Mouse (Mus musculus) retina, postnatal 1 day (tissue): Measurements from ENCODE around the gene Unc5cl.
"Not testable (repeated sequence)": the region's sequence is repeated elsewhere in the genome, so short reads cannot be mapped to it uniquely, and the experiment has no call there.

ENCODE experiments used
- DNase-seq: peaks from one replicate; pipeline ENCODE4 v3.0.0-alpha.2; 2012

Gene Unc5cl

DNA sequence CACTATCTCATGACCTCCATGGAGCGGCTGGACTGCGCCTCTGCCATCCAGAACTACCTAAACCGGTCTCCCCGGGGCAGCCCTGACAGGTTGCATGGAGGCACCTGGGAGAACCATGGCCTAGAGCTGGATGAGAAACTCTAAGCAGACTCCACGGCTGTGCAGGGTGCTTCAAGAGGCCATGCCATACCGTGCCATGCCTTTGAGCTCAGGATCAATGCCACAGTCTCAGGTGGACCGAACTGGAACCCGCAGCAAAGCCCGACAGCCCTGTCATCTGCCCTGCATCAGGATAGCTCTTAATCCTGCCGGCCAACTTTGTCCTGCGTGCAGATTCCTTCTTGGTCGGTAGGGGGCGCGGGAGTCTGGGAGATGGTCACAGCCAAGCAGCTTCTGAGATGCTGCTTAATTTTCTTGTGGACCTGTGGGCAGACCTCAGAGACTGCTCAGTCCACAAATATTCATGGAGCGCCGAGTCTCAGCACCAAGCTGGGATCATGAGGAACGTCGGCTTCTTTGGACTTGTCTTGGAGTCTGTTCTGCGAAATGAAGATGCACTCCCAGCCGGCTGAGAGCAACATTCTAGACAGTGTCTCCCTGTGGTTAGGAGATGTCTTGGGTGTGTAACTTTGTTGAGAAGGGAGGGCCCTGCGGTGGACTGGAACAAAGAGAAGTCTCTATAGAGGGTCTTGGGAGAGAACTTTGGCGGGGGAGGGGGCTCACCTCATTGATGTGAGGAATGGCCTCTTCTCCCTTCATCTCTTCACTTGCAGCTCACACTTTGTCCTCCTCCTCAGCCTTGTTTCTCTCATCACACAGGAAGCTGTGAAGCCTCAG is 12.9 kb downstream of the Unc5cl start:
- peak; percentile 83 for DNase-seq

DNA sequence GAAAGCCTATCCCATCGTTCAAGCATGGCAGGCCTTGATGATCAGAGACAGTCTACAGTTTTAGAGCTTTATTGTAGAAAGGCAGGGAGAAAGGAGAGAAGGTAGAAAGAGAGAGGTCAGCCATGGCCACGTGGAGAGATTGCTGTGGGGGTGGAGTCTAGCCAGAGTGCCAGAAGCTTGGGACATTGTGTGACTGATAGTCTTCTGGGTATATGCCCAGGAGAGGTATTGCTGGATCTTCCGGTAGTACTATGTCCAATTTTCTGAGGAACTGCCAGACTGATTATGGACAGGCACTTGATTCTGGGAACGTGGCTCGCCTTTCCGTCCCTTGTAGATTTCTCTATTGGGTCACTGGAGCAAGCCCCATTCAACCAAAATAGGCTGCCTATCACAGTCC is 19.6 kb downstream of the Unc5cl start:
- not testable (repeated sequence) for DNase-seq

DNA sequence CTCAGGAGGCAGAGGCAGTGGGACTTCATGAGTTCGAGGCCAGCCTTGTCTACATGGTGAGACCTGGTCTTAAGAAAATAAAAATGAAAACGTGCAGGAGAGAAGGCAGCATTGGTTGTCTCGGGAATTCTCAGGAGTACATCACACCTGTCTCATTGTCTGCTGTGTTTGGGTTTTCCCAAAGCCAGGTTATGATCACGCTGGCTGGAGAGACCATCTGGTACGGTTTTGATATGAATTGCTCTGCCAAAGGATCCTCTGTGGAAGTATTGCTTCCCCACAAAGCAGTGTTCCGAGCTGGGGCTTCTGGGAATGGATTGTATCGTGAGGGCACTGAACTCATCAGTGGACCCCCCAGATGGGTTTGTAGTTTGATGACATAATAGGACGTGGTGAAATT is 20.7 kb downstream of the Unc5cl start:
- DNase-seq, result no peak

DNA sequence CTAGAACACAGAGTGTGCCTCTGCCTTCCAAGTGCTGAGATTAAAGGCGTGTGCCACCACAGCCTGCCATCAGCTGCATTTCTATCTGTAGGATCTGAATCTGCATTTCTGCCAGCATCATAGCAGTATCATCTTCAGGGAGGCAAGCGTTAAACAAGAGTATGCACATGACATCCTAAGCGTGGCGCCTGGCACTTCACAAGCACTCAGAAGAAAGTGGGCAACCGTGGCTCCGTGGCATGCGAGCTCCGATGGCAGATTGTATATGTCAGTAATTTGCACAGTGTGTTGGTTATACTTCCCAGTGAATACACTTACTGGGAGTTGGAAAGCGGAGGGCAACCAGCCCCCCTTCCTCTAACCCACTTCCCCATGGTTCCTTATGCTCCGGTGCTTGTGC is 25.3 kb downstream of the Unc5cl start:
- no peak for DNase-seq

DNA sequence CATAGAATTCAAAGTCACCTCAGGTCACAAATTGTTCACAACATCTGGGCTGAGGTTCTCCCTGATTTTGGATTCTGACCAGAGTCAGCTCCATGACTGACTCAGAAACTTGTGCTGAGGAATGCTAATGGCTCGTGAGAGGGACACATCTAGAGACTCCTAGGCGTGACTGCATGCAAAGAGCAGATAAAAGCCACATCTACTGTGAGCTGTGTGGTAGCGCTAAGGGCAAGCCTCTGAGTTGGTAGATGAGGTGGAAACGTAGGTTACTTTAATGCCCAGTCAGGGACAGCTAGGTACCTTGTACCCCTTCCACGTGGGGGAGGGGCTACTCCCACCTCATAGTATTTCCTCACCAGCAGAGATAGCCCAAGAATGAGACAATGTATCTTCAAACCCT is 29.1 kb downstream of the Unc5cl start:
- no peak for DNase-seq

DNA sequence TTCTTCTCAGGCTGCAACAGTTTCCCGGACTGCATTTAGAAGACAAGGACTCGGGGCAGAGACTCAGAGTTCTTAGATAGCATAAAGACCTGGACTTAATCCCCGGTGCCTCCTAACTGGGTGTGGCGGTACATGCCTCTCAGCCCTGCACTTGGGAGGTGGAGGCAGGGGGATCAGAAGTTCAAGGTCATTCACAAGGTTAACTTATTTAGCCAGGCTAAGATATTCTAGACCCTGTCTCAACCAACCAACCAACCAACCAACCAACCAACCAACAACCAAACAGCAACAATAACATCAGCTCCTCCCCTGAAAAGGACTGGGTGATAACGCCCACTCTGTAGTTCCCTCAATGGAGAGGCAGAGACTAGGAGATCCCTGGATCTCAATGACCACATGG is 29.5 kb downstream of the Unc5cl start:
- no peak for DNase-seq

DNA sequence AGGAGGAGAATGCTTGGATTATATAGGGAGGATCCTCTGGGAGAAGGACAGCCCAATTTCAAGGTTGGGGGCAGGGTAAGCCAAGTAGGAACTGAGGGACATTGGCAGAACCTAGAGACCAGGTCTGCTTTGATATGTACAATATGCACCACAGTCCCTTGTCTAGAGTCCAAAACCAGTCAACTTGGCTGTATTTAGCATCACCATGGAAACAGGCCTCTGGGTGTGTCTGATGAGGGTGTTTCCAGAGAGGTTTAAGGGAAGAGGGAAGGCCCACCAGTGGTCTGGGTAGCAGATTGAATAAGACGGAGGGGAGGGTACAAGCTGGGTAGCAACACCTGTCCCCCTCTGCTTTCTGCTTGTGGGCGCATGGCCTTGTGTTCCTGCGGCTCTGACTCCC is 34.8 kb downstream of the Unc5cl start:
- no peak for DNase-seq

DNA sequence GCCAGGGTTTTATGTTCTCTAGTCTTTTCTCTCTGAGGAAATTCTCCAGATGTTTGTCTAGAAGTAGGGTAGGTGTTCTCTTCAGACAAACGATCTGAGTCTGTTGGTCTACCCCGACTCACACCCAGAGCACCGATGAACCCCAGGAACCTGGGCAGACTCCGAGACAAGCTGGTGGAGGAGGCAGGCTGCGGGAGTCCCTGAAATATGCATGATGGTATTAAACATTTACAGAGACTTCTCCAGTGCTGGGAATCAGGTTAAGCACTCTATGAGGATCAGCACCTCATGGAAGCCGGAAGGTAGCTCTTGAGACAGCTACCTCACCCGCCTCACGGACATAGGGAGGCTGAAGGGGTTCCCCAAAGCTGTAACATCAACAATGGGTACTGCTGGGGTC is 37.9 kb downstream of the Unc5cl start:
- no peak for DNase-seq

DNA sequence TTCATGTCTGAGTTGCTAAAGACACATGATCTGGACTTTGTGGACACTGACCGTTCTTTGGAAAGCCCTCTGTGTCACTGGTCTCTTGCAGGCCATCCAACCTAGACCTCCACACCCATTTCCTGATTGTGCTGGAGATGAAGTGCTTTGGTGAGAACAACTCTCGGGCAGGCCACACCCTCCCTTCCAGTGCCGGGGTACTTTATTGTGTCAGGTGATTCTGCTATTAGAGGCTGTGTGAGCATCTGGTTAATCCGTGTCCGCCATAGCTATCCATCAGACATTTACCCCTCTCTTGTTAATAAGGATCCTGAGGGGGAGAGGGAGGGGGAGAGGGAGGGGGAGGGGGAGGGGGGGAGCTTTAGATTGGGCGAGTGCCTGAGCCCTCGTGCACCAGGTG is 38.9 kb downstream of the Unc5cl start:
- DNase-seq, result no peak

DNA sequence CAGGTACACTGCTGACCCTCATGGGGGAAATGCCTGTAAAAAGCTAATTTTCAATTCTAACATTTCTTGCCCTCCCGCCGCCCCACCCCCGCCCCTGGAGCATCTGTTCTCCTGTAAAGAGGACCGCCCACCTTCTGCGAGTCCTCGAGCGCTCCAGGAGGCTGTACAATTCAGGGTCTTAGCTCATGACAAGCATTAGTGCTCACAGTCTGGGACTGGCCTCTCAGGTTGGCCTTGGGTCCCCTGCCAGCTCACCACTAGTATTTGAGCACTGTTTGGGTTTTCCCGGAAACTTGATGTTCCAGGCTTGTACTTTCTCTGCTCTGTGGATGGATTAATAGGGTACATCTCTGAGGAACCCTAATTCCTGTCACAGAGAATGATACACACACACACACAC is 39.3 kb downstream of the Unc5cl start:
- DNase-seq, result no peak

DNA sequence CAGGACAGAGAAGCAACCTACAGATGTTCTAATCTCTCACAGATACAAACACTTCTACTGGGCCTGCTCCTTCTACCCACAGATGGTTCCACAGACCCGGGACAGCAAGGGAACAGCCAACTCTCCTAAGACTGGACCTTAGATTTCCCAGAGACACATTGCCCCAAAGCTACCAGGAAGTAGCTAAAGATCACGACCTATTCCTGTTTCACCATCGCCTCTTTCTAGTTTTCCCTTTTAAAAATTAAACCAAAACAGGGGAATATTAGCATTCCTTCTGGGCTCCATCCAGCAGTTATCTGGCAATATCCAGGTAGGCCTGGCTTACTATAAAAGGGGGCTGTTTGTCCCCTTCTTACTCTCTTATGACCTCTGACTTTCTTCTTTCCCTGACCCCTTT is 43.3 kb downstream of the Unc5cl start:
- DNase-seq, result no peak

DNA sequence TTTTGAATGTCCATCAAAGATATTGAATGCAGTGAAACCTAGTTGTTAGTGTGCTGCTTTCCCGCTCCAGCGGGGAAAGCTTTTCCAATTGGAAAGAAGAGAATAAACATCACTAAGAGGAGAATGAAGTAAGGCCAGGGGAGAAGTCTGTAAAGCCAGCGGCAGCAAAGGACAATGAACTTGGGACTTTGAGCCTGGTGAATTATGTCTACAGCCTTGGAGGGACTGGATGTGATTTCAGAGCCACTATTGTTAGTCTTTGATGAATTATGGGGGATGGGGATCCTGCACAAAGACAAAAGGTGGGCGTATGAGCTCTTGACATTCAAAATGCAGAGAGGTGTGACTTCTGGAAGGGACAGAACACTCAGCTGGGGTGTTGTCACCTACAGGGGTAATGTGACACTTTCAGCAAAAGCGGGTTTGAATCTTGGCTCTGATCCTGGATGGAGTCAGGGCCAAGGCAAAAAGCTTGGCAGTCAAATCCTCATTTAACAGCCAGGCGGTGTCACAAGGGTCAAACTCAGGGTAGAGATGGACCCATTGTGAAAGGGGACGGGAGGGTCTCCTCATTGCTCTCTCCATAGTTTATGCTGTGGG is 46.2 kb downstream of the Unc5cl start:
- no peak for DNase-seq

DNA sequence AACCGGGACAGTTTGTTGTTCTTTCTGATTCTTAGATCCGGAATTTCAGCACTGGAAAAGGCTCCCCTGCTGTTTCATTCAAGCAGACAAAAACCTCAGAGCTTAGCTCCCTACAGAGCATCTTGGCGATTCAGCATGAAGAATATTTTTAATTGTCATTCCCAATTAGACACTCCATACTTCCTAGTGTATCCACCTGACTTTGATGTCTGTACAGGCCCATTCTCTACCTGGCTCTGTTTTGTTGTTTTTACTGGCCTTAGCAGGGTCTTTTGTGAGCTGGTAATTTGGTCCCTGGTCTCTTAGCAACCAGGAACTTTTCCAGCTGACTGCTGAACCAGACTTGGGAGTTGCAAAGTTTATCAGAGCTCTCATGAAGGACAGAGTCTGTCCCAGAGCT is 50.3 kb downstream of the Unc5cl start:
- peak; percentile 51 for DNase-seq

DNA sequence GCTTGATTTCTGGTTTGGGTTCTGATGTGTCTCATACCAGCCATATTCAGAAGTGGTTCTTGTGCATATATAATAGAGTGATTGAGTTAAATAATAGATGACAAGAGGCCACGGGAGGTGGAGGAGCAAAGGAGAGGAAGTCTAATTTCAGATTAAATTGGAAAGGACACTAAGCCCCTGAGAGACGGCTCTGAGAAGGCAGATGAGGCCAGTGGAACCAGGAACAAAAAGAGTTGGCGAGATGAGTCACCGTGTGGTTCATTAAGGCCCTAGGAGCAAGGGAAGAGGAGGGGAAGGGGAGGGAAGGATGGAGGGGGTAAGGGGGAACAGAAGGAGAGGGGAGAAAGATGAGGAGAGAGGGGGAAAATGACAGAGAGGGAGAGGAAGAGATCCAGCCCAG is 52.3 kb downstream of the Unc5cl start:
- DNase-seq, result peak; percentile 64

DNA sequence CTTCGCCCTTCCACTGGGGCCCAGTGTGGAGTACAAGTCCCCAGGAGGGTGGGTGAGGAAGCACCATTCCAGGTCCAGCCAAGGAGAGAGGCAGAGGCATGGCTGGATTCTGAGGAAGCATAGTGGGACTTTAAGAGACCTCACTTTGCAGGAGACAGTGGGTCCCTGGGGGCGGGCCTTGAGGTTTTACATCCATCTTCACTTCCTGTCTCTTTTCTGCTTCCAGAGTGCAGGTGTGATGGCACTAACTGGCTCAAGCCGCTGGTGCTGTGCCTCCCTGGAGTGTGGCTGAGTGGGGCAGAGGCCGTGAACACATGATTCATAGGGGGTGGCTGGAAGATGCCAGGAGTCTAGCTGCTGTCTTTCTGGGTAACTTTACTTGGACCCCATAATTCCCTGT is 54.9 kb downstream of the Unc5cl start:
- no peak for DNase-seq

DNA sequence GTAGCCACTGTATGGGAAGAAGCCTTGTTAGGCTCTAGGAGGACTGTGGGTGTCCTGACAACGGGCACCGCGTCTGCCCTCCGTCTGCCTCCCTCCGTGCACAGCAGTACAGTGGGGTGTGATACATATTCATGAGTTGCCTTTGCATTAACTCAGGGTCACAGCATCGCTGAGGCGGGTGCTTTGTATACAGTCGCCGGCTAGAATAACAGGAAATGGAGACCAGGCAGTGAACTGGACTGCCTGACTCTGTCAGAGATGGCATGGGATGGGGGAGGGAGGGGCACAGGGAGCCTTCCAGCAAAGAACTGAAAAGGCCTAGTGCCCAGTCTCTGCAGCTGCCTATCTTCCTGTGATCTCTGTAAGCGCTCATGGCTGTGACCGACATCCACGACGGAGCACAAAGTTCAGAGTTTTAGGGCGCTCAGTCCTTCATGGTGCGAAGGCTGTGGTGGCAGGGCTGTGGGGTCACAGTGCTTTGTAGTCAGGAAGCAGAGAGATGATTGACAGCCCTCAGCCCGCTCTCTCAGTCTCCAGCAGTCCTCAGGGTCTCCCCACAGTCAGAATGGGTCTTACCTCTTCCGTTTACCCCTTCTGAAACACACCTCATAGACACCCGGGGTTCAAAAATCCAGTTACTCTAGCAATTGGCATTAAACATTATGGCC is 58.0 kb downstream of the Unc5cl start:
- DNase-seq, result peak; percentile 86

DNA sequence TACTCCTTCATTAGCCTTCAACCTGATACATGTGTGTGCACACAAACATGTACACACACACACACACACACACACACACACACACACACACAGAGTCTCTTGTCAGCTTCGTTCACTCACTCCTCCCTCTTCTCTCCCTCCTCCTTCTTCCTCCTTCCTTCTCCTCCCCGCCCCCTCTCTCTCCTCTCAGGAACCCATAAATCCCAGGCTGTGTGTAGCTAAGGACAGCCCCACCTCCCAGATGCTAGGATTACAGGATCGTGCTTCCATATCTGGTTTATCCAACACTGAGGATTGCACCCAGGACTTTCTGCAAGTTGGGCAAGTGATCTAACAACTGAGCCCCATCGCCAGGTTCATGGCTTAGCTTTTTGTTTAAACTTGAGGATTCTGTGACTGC is 59.9 kb downstream of the Unc5cl start:
- DNase-seq, result no peak

DNA sequence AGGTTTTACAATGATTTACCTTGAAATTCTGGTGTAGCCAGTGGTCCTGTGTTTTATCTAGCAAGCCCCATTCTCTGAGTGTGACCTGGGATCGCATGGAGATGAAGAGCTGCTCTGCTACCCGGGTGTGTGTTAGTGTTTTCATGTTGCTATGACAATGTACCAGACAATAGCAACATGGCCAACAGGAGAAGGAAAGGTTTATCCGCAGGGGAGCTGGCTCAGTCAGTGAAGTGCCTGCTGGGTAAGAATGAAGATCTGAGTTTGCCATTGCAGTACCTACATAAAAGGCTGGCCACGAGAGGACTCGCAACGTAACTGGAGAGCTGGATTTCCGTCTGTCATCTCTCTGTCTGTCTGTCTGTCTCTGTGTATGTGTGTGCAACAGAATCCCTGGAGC is 64.3 kb downstream of the Unc5cl start:
- DNase-seq, result no peak

DNA sequence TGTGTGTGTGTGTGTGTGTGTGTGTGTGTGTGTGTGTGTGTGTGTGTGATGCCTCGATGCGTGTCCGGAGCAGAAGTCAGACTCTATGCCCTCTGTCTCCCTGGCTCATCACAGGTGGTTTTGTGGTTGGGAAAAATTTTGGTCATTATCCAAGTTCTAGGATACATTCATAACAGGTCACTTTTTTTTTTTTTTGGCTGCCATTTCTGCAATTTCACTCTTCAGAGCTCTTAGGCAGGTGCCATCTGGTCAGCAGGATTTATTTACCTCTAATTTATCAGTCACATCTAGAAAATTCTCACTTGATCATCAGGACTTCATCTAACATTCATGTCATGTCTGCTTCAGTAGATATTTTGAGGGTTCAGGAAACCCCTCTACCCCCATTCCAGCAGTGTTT is 65.7 kb downstream of the Unc5cl start:
- no peak for DNase-seq

DNA sequence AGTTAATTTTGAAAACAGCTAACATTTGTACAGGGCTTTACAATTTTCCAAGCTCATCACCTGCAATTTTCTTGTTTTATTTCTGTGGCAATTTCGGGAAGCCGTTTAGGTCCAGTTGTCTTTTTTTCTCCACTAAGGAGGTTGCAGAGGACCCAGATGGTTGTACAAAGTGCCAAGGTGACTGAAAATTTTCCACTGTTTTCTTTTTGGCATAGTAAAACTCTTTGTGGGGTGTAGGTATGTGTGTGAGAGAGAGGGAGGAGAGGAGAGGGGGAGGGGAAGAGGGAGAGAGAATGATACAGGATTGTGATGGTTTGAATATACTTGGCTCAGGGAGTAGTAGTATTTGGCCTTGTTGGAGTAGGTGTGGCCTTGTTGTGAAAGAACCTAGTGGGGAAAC is 68.4 kb downstream of the Unc5cl start:
- DNase-seq, result no peak

DNA sequence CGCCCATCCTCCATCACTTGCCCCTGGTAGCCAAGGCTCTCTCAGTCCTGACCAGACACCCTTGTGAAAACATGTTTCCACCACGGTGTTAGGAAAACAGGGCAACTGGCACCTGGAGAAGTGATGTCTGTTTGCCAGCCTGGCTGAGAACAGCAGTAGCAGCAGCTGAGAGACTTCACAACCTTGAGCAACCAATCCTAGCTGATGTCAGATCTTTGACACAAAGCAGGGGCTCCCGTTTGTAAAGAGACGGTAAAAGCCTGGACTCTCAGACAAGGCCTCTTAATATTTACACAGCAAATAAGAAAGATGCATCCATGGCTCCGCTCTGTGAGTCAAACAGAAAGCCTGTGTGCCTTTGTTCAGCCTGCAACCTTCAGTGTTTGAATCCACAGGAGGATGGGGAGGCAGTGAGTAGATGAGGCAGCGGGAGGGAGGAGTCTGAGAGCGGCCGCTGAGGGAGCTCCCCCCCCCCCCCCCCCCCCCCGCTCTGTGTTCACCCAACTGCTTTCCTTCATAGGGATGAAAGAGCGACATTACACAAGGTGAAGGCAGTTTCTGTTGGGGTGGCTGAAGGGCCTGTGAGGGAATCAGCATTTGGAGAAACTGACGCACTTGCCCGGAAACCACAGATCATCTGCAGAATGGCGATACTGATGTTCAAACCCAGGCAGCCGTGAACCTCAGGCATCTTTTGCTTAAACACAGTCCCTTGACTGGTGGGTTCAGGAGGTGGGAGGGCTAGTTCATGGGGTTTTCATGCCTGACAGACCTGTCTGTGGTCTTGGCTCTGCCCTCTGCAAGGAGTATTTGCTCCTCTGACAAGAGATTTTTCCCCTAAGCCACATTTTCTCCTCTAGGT is 79.4 kb downstream of the Unc5cl start:
- no peak for DNase-seq

DNA sequence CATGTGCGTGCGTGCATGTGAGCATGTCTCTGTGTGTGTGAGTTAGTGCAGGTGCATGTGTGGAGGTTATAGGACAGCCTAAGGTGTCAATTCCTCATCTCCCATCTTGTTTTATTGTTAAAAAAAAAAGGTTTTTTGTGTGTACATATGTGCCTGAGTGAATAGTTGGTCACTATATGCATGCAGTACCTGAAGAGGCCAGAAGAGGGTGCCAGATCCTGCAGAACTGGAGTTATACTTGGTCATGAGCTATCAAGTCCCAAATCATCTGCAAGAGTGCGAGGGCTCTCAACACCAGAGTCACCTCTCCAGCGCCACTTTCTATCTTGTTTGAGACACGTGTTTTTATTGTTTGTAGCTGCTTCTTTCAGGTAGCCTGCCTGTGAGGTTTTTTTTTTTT is 83.6 kb downstream of the Unc5cl start:
- DNase-seq, result peak; percentile 45

DNA sequence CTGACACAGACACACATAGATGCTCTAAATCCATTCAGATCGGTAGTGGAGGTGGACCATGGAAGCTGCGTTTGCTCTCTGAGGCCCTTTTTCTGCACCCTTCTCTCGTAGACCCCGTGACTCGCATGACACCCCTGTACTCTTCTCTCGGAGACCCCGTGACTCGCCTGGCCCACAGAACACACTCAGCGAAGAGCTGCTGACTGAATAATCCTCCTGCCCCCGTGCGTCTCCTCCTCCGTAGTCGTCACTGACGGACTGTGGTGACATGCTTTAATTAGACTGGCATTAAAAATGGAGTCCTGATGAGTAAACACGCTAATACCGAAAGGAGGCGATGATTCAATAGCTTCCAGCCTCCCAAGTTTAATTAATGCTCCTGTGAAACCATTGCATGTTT is 84.6 kb downstream of the Unc5cl start:
- no peak for DNase-seq
